Mouse (Mus musculus): ENCODE measurements at regions not wholly inside any gene's neighbourhood (a gene's known extent, or its start where the extent isn't known, plus 50 kb on each side); places are given as distances from the start of the nearest gene placed in this dataset.
"Not testable (repeated sequence)": the region's sequence is repeated elsewhere in the genome, so short reads cannot be mapped to it uniquely, and the experiment has no call there.

DNA sequence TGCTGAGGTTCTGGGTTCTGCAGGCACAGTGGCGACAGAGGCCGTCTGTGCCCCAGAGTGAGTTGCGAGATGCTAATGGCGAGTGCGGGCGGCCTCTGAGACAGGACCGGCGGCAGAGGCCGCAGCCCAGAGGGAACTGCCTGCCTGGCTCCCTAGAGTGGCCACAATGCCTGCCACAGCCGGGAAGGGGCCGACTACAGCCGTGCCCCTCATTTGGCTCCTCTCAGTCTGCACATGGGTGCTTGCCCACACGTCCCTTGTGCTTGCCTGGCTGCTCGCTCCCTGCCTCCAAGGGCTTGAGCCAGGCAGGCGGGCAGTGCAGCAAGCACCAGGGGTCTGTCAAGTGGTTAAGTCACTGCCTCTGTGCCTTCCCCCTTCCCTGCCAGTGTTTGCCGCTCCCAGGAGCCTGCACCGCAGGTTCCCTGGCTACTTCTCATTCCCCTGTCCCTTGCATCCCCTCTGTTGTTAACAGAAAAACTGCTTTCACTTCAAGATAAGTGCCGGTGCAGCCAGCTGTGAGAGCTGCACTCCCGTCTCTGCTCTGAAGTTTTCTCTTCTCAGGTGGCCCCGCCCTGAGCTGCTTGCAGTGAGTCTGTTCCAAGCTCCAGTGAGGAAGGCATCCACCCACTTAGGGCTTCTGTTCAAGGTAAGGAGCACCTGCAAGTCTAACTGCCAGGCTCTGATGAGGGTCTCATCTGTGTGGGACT, 64.1 kb upstream of the Tgm3 start:
- in situ Hi-C loops (cut with MseI, MboI) = no loop called here

DNA sequence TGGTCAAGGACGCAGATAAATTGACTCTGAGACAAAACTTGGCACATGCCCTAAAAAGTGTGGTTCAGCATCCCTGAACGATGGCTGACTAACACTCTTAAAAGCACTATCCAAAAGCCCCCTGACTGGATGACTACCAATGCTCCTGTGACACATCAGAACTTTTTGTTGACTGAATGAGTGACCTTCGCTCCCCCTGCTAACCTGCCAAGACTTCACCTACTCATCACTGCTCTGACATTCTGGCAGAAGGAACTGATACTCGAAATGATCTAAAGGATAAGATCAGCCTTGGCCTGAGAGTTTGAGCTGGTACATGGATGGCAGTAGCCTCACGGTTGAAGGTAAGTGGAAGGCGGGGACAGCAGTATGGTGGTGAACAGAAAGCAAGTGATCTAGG, 62.4 kb upstream of the Tgm3 start:
- in situ Hi-C loops (cut with MseI, MboI) = not testable (repeated sequence)

DNA sequence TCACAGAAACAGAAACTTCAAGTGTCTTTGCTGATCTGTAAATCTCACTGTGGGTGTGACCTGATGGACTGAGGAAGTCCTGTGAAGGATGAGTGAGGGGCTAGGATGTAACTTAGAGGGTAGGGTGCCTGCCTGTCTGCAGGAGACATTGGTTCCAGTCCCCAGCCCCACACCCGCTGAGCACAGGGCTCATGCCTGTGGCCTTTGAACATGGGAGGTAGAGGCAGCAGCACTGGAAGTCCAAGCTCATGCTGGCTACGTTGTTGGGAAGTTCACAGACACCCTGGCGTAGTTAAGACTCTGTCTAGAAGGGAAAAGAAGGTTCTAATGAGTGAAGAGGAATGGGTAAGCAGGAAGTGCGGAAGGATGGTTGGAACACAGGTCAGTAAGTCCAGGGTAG, 59.7 kb upstream of the Tgm3 start:
- in situ Hi-C loops (cut with MseI, MboI) = no loop called here

DNA sequence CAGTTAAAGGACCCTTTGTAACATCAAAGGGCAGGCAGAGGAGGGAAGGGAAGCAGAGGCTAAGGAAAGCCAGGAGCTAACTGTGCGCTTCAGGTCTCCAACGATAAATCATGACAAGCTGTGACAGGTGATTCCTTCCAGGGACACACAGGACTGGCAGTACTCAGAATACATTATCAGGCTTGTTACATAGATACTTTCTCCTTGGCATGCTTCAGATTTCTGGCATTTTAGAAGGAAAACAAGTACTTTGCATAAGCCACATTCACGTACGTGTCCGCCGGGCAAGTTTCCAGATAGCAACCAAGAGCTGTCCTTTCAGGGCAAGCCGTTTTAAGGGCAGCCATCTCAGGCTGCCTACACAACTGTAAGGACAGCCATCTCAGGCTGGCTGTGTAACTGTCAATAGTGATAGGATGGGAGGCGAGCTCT, 56.9 kb upstream of the Tgm3 start:
- in situ Hi-C loops (cut with MseI, MboI) = no loop called here

DNA sequence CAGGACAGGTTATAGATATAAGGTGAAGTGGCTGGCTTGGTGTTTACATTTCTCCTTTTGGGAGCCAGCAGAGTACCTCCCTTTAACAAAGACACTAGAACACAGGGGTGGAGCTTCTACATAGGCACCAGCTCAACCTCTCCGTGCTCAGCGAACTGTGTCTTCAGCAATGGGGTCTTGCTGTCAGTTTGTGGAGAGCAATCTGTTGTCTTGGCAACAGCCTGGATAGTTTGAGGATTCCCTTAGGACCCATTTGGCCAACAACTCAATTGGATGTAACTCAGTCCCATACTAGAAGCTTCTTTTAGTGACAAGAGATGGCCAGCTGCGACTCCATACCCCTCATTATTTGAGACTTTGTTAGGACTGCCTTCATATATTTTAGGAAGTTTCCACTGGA, 54.0 kb upstream of the Tgm3 start:
- in situ Hi-C loops (cut with MseI, MboI) = no loop called here

DNA sequence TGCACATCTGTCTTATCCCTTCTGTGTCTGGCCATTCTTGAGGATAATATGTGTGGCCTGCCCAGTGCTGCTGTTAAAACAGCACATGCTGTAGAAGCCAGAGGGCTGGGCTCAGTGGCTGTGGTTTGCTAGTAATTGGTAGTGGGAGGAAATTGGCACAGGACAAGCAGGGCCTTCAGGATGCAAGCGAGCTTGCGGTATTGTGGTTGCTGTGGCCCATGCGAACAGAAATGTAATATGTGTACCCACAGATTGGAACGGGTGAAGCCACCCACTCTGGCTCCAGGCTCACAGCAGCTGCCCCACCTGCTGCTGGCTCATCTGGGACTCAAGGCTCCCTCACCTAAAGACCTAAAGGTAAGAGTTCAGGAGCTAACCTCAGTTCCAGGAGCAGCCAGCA, 51.8 kb upstream of the Tgm3 start:
- in situ Hi-C loops (cut with MseI, MboI) = no loop called here

DNA sequence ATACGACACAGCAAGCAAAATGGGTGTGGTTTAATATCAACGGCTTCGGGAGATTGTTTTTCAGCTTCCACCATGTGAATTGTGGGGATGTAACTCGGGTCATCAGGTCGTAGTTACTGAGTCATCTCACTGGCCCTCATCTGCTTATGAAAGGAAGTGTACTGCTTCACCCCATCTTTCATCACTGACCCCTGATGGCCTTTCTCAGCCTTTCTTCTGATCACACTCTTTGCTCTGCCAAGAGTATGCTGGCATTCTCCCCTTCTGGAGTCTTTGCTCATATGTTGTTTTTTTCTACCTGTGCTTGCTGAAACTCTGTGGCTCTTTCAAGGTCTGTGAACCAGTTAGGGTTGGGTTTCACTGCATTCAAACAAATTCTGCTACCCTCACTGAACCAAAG, 50.6 kb upstream of the Tgm3 start:
- in situ Hi-C loops (cut with MseI, MboI) = no loop called here

Measured in mouse trophoblast stem cell (cell line).